Mouse (Mus musculus) embryonic facial prominence, embryonic 12.5 days (tissue): ENCODE measurements at regions not wholly inside any gene's neighbourhood (a gene's known extent, or its start where the extent isn't known, plus 50 kb on each side); places are given as distances from the start of the nearest gene placed in this dataset.

ENCODE experiments used
- ATAC-seq: fragments of 200-750 bp; cut with Nextera tagmentation; 2 replicates; pipeline ENCODE4 v1.8.0; 2017; ENCODE audit not compliant: insufficient number of reproducible peaks, insufficient read depth, low FRiP score, low TSS enrichment
- H3K27ac ChIP-seq: fragments of 300-500 bp; sonication (generic); 2 replicates; pipeline ENCODE4 v1.5.1; 2016; ENCODE audit warnings: mild to moderate bottlenecking
- H3K27me3 ChIP-seq: fragments of 300-500 bp; sonication (generic); 2 replicates; pipeline ENCODE4 v1.6.1; 2016; ENCODE audit warnings: mild to moderate bottlenecking, moderate library complexity
- H3K36me3 ChIP-seq: fragments of 300-500 bp; sonication (generic); 2 replicates; pipeline ENCODE4 v1.6.1; 2016; ENCODE audit warnings: mild to moderate bottlenecking
- H3K4me1 ChIP-seq: fragments of 300-500 bp; sonication (generic); 2 replicates; pipeline ENCODE4 v1.6.1; 2016
- H3K4me2 ChIP-seq: fragments of 300-500 bp; sonication (generic); replicated peaks from 2 replicates; pipeline ENCODE4 v1.6.1; 2016; ENCODE audit warnings: mild to moderate bottlenecking, moderate library complexity
- H3K4me3 ChIP-seq: fragments of 300-500 bp; sonication (generic); 2 replicates; pipeline ENCODE4 v1.5.1; 2016; ENCODE audit warnings: mild to moderate bottlenecking
- H3K9ac ChIP-seq: fragments of 300-500 bp; sonication (generic); 2 replicates; pipeline ENCODE4 v1.6.1; 2016; ENCODE audit warnings: mild to moderate bottlenecking, moderate library complexity
- H3K9me3 ChIP-seq: fragments of 300-500 bp; sonication (generic); 2 replicates; pipeline ENCODE4 v1.6.1; 2016; ENCODE audit warnings: mild to moderate bottlenecking, moderate library complexity
- WGBS: fragments of 180-500 bp; shearing (Covaris S2); methylation state at CpG from one replicate; pipeline ENCODE4 v1.1.7; 2016; 5-methylcytosine and 5-hydroxymethylcytosine counted together

- no peaks in the 10 kb centered on the region for H3K9me3 ChIP-seq
Observed at GRCm38 (mm10) chr6:140263920-140264319, 159.9 kb upstream of the Plekha5 start.

DNA sequence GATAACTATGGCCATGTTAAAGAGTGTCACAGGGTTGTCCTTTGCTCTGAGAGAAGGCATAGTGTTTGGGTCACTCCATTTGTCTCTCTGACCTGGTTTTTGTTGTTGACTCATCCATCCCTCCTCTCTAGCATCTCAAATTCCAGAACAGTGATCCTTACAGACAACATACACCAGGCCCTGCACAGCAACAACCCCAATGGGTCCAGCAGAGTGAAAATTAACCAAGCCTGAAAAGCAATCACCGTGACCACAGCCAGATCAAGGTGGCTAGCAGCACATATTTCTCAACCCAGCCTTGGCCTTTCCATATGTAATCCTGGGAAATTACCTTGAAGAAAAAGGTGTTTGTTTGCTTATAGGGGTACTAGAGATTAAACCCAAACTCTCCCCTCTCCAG is 162.0 kb upstream of the Plekha5 start:
- Histone ChIP-seq H3K9me3 (no peaks in the 10 kb centered on the region), H3K4me2 (no peak overlapping the region), H3K4me1 (no peaks in the 10 kb centered on the region), H3K27me3 (no peaks in the 10 kb centered on the region), H3K36me3 (no peaks in the 10 kb centered on the region), H3K4me3 (no peak overlapping the region), H3K27ac (no peak overlapping the region), H3K9ac (no peak overlapping the region)
- 90% methylated on average over 1 of the region's 1 CpGs for WGBS
- no peak for ATAC-seq

More at GRCm38 (mm10) chr6:140263920-140264319, 159.9 kb upstream of the Plekha5 start:
- H3K4me2 ChIP-seq: no peak overlapping the region
- WGBS: 23% methylated on average over 1 of the region's 1 CpGs
- no peak overlapping the region for H3K4me3 ChIP-seq
- no peaks in the 10 kb centered on the region for H3K36me3 ChIP-seq
- no peak overlapping the region for H3K27ac ChIP-seq
- peaks cover 10% of the 10 kb centered on the region for H3K4me1 ChIP-seq
- no peak for ATAC-seq
- H3K9ac ChIP-seq: no peak overlapping the region
- H3K27me3 ChIP-seq: no peaks in the 10 kb centered on the region

GRCm38 (mm10) chr6:140258761-140259160 is 165.1 kb upstream of the Plekha5 start:
- Histone ChIP-seq H3K9me3 (no peaks in the 10 kb centered on the region), H3K36me3 (no peaks in the 10 kb centered on the region), H3K27ac (no peak overlapping the region), H3K9ac (no peak overlapping the region), H3K4me1 (no peaks in the 10 kb centered on the region), H3K4me3 (no peak overlapping the region), H3K4me2 (no peak overlapping the region), H3K27me3 (no peaks in the 10 kb centered on the region)
- no peak for ATAC-seq
- 93% methylated on average over 3 of the region's 3 CpGs for WGBS

DNA sequence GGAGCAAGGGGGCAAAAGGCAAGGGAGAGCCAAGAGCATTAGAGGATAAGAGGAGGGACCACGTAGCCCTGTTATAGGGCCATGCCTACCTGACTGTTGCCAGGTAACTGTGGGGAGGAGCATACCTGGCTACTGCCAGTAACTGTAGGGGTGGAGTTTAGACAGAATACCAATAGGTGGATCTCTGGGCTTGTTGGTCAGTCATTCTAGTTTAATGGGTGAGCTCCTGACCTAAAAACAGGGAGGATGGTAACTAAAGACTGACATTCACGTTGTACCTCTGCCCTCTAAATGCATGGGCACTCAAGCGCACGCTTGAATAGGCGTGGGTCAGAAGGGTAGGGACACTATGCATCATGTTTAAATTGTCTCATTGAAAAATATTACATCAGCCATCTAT is 165.8 kb upstream of the Plekha5 start:
- Histone ChIP-seq H3K4me3 (no peak overlapping the region), H3K4me1 (no peaks in the 10 kb centered on the region), H3K9ac (no peak overlapping the region), H3K27ac (no peak overlapping the region), H3K4me2 (no peak overlapping the region), H3K36me3 (no peaks in the 10 kb centered on the region), H3K27me3 (no peaks in the 10 kb centered on the region), H3K9me3 (no peaks in the 10 kb centered on the region)
- WGBS: 91% methylated on average over 5 of the region's 5 CpGs
- ATAC-seq: no peak

GRCm38 (mm10) chr6:140251527-140251926 is 172.3 kb upstream of the Plekha5 start:
- no peak overlapping the region for H3K4me2 ChIP-seq
- H3K4me1 ChIP-seq: no peaks in the 10 kb centered on the region
- H3K27ac ChIP-seq: no peak overlapping the region
- H3K27me3 ChIP-seq: no peaks in the 10 kb centered on the region
- WGBS: 87% methylated on average over 4 of the region's 4 CpGs
- no peaks in the 10 kb centered on the region for H3K36me3 ChIP-seq
- no peak for ATAC-seq
- no peaks in the 10 kb centered on the region for H3K9me3 ChIP-seq
- H3K4me3 ChIP-seq: no peak overlapping the region
- H3K9ac ChIP-seq: no peak overlapping the region

DNA sequence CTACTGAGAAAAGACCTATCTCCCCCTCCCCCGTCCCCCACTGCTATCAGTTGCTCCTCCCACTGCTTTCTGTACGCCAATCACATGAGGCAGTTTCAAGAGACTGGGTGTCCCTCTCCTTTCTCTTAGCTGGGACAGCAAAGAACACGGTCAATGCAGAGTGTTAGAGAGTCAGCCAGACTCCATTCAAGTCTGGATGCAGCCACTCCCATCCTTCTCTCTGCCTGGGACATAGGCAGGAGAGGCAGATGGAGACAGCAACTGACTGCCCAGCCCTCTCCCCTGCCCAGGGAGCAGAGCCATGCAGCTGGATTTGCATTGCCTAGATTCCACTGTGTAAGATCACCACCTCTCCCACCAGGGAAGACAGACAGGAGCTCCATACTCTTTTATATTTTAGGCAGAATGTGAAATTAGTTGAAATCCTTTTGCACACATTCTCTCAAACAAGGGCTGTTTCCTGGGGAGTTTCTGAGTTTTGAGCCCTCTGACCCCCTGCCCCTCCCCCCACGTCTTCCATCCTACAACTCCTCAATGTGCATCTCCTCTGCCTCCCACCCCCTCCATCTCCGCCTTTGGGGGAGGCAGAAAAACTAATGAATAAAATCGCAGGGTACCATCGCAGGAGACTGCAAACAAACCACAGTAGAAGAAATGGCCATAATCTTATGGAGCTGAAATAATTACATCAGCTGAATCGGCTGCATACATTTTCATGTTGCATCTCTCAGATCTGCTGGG is 180.3 kb upstream of the Plekha5 start:
- no peaks in the 10 kb centered on the region for H3K4me1 ChIP-seq
- H3K9me3 ChIP-seq: no peaks in the 10 kb centered on the region
- ATAC-seq: no peak
- H3K4me3 ChIP-seq: no peak overlapping the region
- no peak overlapping the region for H3K4me2 ChIP-seq
- no peaks in the 10 kb centered on the region for H3K36me3 ChIP-seq
- H3K27me3 ChIP-seq: no peaks in the 10 kb centered on the region
- H3K9ac ChIP-seq: no peak overlapping the region
- H3K27ac ChIP-seq: no peak overlapping the region
- 41% methylated on average over 8 of the region's 8 CpGs for WGBS

DNA sequence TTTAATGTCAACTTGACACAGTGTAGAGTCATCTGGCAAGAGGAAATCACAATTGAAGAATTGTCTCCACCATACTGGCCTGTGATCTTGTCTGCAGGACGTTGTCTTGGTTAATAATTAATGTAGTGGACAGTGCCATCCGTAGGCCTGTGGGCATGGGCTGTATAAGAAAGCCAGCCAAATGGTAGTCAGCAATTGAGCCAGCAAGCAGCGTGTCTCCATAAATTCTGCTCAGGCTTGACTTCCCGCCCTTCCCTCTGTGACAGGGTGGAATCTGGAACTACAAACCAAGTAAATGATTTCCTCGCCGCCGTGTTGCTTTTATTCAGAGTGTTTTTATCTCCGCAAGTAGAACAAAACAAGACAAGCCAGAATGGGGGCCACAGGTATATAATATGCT is 184.5 kb upstream of the Plekha5 start:
- no peaks in the 10 kb centered on the region for H3K9me3 ChIP-seq
- H3K4me2 ChIP-seq: no peak overlapping the region
- no peak overlapping the region for H3K27ac ChIP-seq
- no peaks in the 10 kb centered on the region for H3K36me3 ChIP-seq
- no peak overlapping the region for H3K4me3 ChIP-seq
- no peaks in the 10 kb centered on the region for H3K27me3 ChIP-seq
- no peak overlapping the region for H3K9ac ChIP-seq
- ATAC-seq: no peak
- no peaks in the 10 kb centered on the region for H3K4me1 ChIP-seq
- WGBS: 87% methylated on average over 8 of the region's 8 CpGs

- Histone ChIP-seq H3K4me1 (no peaks in the 10 kb centered on the region), H3K9ac (no peak overlapping the region), H3K27me3 (no peaks in the 10 kb centered on the region), H3K9me3 (no peaks in the 10 kb centered on the region), H3K36me3 (no peaks in the 10 kb centered on the region), H3K27ac (no peak overlapping the region), H3K4me3 (no peak overlapping the region), H3K4me2 (no peak overlapping the region)
- WGBS: 91% methylated on average over 4 of the region's 4 CpGs
- ATAC-seq: no peak
Observed at GRCm38 (mm10) chr6:140231537-140231936, 190.3 kb upstream of the Plcz1 start.

- Histone ChIP-seq H3K4me3 (no peak overlapping the region), H3K27me3 (no peaks in the 10 kb centered on the region), H3K4me1 (no peaks in the 10 kb centered on the region), H3K9ac (no peak overlapping the region), H3K36me3 (no peaks in the 10 kb centered on the region), H3K4me2 (no peak overlapping the region), H3K9me3 (no peaks in the 10 kb centered on the region), H3K27ac (no peak overlapping the region)
- no peak for ATAC-seq
- 75% methylated on average over 9 of the region's 9 CpGs for WGBS
Observed at GRCm38 (mm10) chr6:140229295-140229694, 188.0 kb upstream of the Plcz1 start.

- Histone ChIP-seq H3K9me3 (no peaks in the 10 kb centered on the region), H3K4me2 (no peak overlapping the region), H3K4me1 (no peaks in the 10 kb centered on the region), H3K9ac (no peak overlapping the region), H3K4me3 (no peak overlapping the region), H3K27me3 (no peaks in the 10 kb centered on the region), H3K36me3 (no peaks in the 10 kb centered on the region), H3K27ac (no peak overlapping the region)
- WGBS: 71% methylated on average over 7 of the region's 7 CpGs
- ATAC-seq: no peak
Observed at GRCm38 (mm10) chr6:140228741-140229140, 187.5 kb upstream of the Plcz1 start.

DNA sequence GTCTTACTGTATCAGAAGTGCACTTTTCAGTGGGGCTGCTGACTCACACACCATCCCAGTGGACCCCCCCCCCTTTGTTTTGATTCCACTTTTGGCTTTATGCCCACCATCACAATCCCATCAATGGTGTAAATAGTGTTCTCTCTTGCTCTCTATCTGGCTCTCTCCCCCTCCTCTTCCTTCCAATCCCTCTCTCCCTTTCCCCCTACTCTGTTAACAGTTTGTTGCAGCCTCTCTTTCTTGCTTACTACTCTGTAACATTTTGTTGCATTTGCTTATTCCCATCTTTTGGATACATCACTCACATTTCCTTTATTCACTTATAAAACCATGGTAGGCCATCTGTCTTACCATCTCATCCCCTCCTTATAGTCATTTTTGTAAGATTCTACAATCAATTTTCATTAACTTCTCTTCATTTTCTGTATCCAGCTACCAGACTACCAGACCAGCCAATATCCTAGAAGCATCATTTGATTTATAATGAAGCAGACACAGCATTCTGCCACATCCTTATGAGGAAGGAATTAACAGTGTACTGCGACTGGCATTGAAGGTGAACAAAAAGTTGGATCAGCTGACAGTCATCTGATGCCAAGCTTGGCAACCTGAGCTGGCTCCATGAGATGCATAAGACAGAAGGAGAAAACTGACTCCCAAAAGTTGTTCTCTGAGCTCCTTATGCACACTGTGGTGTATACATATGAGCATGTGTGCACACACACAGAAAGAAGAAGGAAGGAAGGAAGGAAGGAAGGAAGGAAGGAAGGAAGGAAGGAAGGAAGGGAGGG is 181.5 kb upstream of the Plcz1 start:
- H3K9ac ChIP-seq: no peak overlapping the region
- 66% methylated on average over 1 of the region's 1 CpGs for WGBS
- H3K9me3 ChIP-seq: no peaks in the 10 kb centered on the region
- H3K4me3 ChIP-seq: no peak overlapping the region
- H3K4me1 ChIP-seq: no peaks in the 10 kb centered on the region
- H3K27me3 ChIP-seq: no peaks in the 10 kb centered on the region
- no peak for ATAC-seq
- no peak overlapping the region for H3K4me2 ChIP-seq
- H3K36me3 ChIP-seq: no peaks in the 10 kb centered on the region
- no peak overlapping the region for H3K27ac ChIP-seq

- no peak for ATAC-seq
- Histone ChIP-seq H3K27me3 (no peaks in the 10 kb centered on the region), H3K9ac (no peak overlapping the region), H3K9me3 (no peaks in the 10 kb centered on the region), H3K36me3 (no peaks in the 10 kb centered on the region), H3K4me2 (no peak overlapping the region), H3K27ac (no peak overlapping the region), H3K4me3 (no peak overlapping the region), H3K4me1 (no peaks in the 10 kb centered on the region)
- 80% methylated on average over 5 of the region's 5 CpGs for WGBS
Observed at GRCm38 (mm10) chr6:140221653-140222272, 180.5 kb upstream of the Plcz1 start.
